Mouse (Mus musculus) C2C12 (cell line): ENCODE results near the gene Nit2. TPM values are rescaled to one million over a fixed set of nuclear protein-coding genes. Genes with fewer than 3 reads are reported as not detected.

ENCODE experiments used
- H3K27me3 ChIP-seq: one replicate; pipeline ENCODE4 v1.6.1; 2011; ENCODE audit not compliant: control insufficient read depth, insufficient read depth, insufficient read length
- H3K36me3 ChIP-seq: one replicate; pipeline ENCODE4 v1.6.1; 2011; ENCODE audit not compliant: control insufficient read depth, insufficient read depth
- H3K4me3 ChIP-seq: one replicate; pipeline ENCODE4 v1.5.1; 2011; ENCODE audit warnings: mild to moderate bottlenecking, control low read depth; ENCODE audit not compliant: poor library complexity, insufficient read depth, severe bottlenecking
- H3K79me2 ChIP-seq: one replicate; pipeline ENCODE4 v1.6.1; 2011; ENCODE audit not compliant: control insufficient read depth, insufficient read depth
- H3K79me3 ChIP-seq: one replicate; pipeline ENCODE4 v1.6.1; 2011; ENCODE audit warnings: low read depth, control low read depth
- H3ac ChIP-seq: one replicate; pipeline ENCODE3; 2011; ENCODE audit warnings: low read depth; ENCODE audit not compliant: control insufficient read depth, insufficient read length
- CEBPB ChIP-seq: IDR thresholded peaks from one replicate; pipeline ENCODE4 v1.6.1; 2011; ENCODE audit warnings: low read depth, mild to moderate bottlenecking, control low read depth, moderate library complexity
- CTCF ChIP-seq: IDR thresholded peaks from one replicate; pipeline ENCODE4 v1.5.1; 2011; ENCODE audit not compliant: control insufficient read depth, insufficient read depth, insufficient read length
- FOSL1 ChIP-seq: IDR thresholded peaks from one replicate; pipeline ENCODE4 v1.8.0; 2011; ENCODE audit warnings: mild to moderate bottlenecking, low read length; ENCODE audit not compliant: poor library complexity, insufficient read depth, severe bottlenecking
- MAX ChIP-seq: IDR thresholded peaks from one replicate; pipeline ENCODE4 v1.6.1; 2011; ENCODE audit warnings: mild to moderate bottlenecking, control low read depth
- MYOD1 ChIP-seq: IDR thresholded peaks from one replicate; pipeline ENCODE4 v1.6.1; 2011; ENCODE audit warnings: low read depth; ENCODE audit not compliant: control insufficient read depth, insufficient read length
- MYOG ChIP-seq: IDR thresholded peaks from one replicate; pipeline ENCODE4 v1.6.1; 2011; ENCODE audit not compliant: control insufficient read depth, insufficient read length; ENCODE audit errors: extremely low read depth
- USF1 ChIP-seq: IDR thresholded peaks from one replicate; pipeline ENCODE4 v1.6.1; 2011; ENCODE audit warnings: low read depth, mild to moderate bottlenecking, control low read depth, moderate library complexity
- polyA plus RNA-seq: library from polyadenylated mRNA; unstranded; fragments of >200 nt; fragmentation: generic; extraction: Trizol; gene quantifications from one replicate; pipeline ENCODE4 v1.2.1, GENCODE M21; 2012; ENCODE audit warnings: missing spikeins

Nit2 gene
- polyA plus RNA-seq, 1 experiment = 24.1 TPM

- H3K27me3 ChIP-seq = peaks cover 3% of the 10 kb centered on the region
- peak overlapping the region; percentile 24 for H3ac ChIP-seq
- peaks cover 58% of the 10 kb centered on the region for H3K79me3 ChIP-seq
- H3K4me3 ChIP-seq = peak overlapping the region; percentile 94
- TF ChIP-seq MYOD1 = no peak
- no peak for TF ChIP-seq FOSL1
- no peak for TF ChIP-seq CTCF
- TF ChIP-seq CEBPB = no peak
- H3K36me3 ChIP-seq = peaks cover 32% of the 10 kb centered on the region
- peaks cover 64% of the 10 kb centered on the region for H3K79me2 ChIP-seq
Observed at GRCm38 (mm10) chr16:57122682-57123445, 44.3 kb downstream of the Nit2 start.

- Histone ChIP-seq H3K4me3 (peak overlapping the region; percentile 94), H3K36me3 (peaks cover 25% of the 10 kb centered on the region), H3K27me3 (peaks cover 5% of the 10 kb centered on the region), H3K79me3 (peaks cover 49% of the 10 kb centered on the region), H3ac (peak overlapping the region; percentile 91), H3K79me2 (peaks cover 54% of the 10 kb centered on the region)
- TF ChIP-seq MYOD1 (no peak), USF1 (no peak), MAX (no peak)
Observed at GRCm38 (mm10) chr16:57121816-57122415, 45.2 kb downstream of the Nit2 start.

- TF ChIP-seq FOSL1 (no peak), MAX (peak; percentile 89)
- H3ac ChIP-seq = peak within 1 kb of the TSS; percentile 91
- peak within 1 kb of the TSS; percentile 94 for H3K4me3 ChIP-seq
- H3K79me3 ChIP-seq = peaks cover 42% of the 10 kb centered on the region
- H3K36me3 ChIP-seq = peaks cover 18% of the 10 kb centered on the region
- H3K27me3 ChIP-seq = peaks cover 5% of the 10 kb centered on the region
- peaks cover 47% of the 10 kb centered on the region for H3K79me2 ChIP-seq
Observed at GRCm38 (mm10) chr16:57120913-57121815, 46.0 kb downstream of the Nit2 start, which contains the start of gene Tomm70a. TSS of gene Tomm70a (plus strand) at chr16:57121703.

GRCm38 (mm10) chr16:57117562-57117961 lies 49.6 kb downstream of the Nit2 start:
- no peak overlapping the region for H3ac ChIP-seq
- H3K27me3 ChIP-seq = peaks cover 5% of the 10 kb centered on the region
- H3K4me3 ChIP-seq = no peak overlapping the region
- H3K79me3 ChIP-seq = peaks cover 7% of the 10 kb centered on the region
- peaks cover 11% of the 10 kb centered on the region for H3K79me2 ChIP-seq
- TF ChIP-seq USF1 (no peak), FOSL1 (no peak), CEBPB (no peak), MAX (no peak), CTCF (no peak), MYOG (no peak), MYOD1 (no peak)
- no peaks in the 10 kb centered on the region for H3K36me3 ChIP-seq

- no peaks in the 10 kb centered on the region for H3K79me2 ChIP-seq
- no peaks in the 10 kb centered on the region for H3K79me3 ChIP-seq
- no peak overlapping the region for H3K4me3 ChIP-seq
- H3K36me3 ChIP-seq = no peaks in the 10 kb centered on the region
- TF ChIP-seq CTCF (no peak), MYOD1 (no peak), CEBPB (no peak), FOSL1 (no peak), USF1 (no peak), MYOG (no peak), MAX (no peak)
- H3ac ChIP-seq = no peak overlapping the region
- H3K27me3 ChIP-seq = peaks cover 9% of the 10 kb centered on the region
Observed at GRCm38 (mm10) chr16:57116066-57116465, 51.1 kb downstream of the Nit2 start.

Other genes starting within 250 kb of the Nit2 start
- not detected for gene Lnp1, start 239.3 kb downstream of the Nit2 start, polyA plus RNA-seq
- gene Tmem45a2, start 96.0 kb downstream of the Nit2 start, polyA plus RNA-seq = not detected
- 27.4 TPM for gene Tomm70a, start 45.6 kb downstream of the Nit2 start, polyA plus RNA-seq
- gene Tbc1d23, start 64.2 kb upstream of the Nit2 start, polyA plus RNA-seq = 5.3 TPM
- gene Tmem30c, start 125.5 kb upstream of the Nit2 start, polyA plus RNA-seq = not detected
- gene Filip1l, start 185.8 kb upstream of the Nit2 start, polyA plus RNA-seq = 18.8 TPM